Mouse (Mus musculus): Measurements from ENCODE around the gene Dnajb1. TPM values are rescaled to one million over a fixed set of nuclear protein-coding genes. Genes with fewer than 3 reads are reported as not detected.

Dnajb1 gene
- polyA plus RNA-seq, 1 experiment, result 27.7 TPM

GRCm38 (mm10) chr8:83648031-83648430 lies 40.0 kb downstream of the Dnajb1 start:
- no peaks in the 10 kb centered on the region for H3K4me1 ChIP-seq (ENCODE audit: control insufficient read depth, insufficient read depth, low read length)
- TF ChIP-seq POLR2A (IDR thresholded peaks at IDR 0.05; ENCODE audit: low read depth, low read length) (no peak), CTCF (IDR thresholded peaks at IDR 0.05; ENCODE audit: borderline replicate concordance, insufficient read depth, low read length) (no peak)
- H3K4me3 ChIP-seq (ENCODE audit: insufficient read depth, low read length), result no peak overlapping the region
- no peak overlapping the region for H3K27ac ChIP-seq (ENCODE audit: insufficient read depth, low read length)

DNA sequence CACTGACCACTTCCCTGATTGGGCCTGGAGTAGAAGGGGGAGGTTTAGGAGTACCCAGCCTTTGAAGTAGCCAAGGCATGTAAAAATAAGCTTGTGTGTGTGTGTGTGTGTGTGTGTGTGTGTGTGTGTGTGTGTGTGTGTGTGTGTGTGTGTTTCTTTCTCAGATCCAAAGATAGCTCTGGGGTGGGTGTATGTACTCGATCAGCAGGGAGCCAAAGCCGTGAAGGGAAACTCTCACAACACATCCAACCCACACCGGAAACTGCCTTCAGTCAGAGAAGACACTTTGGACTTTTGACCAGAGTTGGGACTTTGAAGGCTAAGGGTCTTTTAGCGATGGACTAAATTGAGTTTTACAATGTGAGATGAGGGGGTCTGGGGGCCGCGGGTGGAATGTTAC lies 41.7 kb downstream of the Dnajb1 start:
- no peak for TF ChIP-seq POLR2A (IDR thresholded peaks at IDR 0.05; ENCODE audit: low read depth, low read length)
- TF ChIP-seq CTCF (IDR thresholded peaks at IDR 0.05; ENCODE audit: borderline replicate concordance, insufficient read depth, low read length), result no peak
- no peaks in the 10 kb centered on the region for H3K4me1 ChIP-seq (ENCODE audit: control insufficient read depth, insufficient read depth, low read length)
- no peak overlapping the region for H3K4me3 ChIP-seq (ENCODE audit: insufficient read depth, low read length)
- H3K27ac ChIP-seq (ENCODE audit: insufficient read depth, low read length), result no peak overlapping the region

DNA sequence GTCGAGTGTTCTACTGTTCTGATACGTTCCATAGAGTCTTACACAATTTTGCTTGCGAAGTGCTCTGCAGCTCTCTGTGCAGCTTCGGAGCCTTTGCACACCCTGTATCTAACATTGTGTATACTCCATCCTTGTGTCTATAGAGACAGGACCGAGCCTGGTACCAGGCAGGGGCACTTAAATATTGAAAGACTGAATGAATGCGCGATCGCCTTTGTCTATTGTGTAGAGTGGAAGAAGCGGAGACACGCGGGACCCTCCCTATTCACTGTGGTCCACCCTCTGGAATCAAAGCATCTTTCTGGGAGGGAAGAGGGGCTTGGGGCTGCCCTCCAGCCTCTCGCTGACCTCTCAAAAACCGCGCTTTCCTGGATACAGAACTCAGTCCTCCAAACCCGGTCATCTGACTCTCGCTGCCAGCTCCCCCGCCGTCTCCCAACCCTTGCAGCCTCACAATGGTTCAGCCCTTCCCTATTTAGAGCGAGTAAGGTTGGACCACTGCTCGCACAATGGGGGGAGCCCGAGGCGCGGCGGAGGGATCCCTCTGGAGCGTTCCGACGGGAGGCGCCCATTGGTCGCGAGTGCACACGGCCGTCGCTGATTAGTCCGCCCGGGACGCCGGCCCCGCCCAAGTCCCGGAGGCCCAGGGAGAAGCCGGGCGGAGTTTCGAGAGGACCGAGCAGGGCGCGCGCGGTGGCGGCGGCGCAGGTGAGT lies 44.2 kb downstream of the Dnajb1 start, which contains the start of gene Gipc1:
Gene Gipc1, plus strand, starts transcription at position 648 of the 714 bp plus-strand sequence.
- TF ChIP-seq CTCF (IDR thresholded peaks at IDR 0.05; ENCODE audit: borderline replicate concordance, insufficient read depth, low read length) (no peak), POLR2A (IDR thresholded peaks at IDR 0.05; ENCODE audit: low read depth, low read length) (peak; percentile 58)
- Histone ChIP-seq H3K4me3 (ENCODE audit: insufficient read depth, low read length) (peak within 1 kb of the TSS; percentile 94), H3K4me1 (ENCODE audit: control insufficient read depth, insufficient read depth, low read length) (no peaks in the 10 kb centered on the region), H3K27ac (ENCODE audit: insufficient read depth, low read length) (peak within 1 kb of the TSS; percentile 35)

- Histone ChIP-seq H3K27ac (ENCODE audit: insufficient read depth, low read length) (peak overlapping the region; percentile 33), H3K4me1 (ENCODE audit: control insufficient read depth, insufficient read depth, low read length) (no peaks in the 10 kb centered on the region), H3K4me3 (ENCODE audit: insufficient read depth, low read length) (peak overlapping the region; percentile 94)
- no peak for TF ChIP-seq CTCF (IDR thresholded peaks at IDR 0.05; ENCODE audit: borderline replicate concordance, insufficient read depth, low read length)
- TF ChIP-seq POLR2A (IDR thresholded peaks at IDR 0.05; ENCODE audit: low read depth, low read length), result peak; percentile 57
Measured at GRCm38 (mm10) chr8:83652744-83653661, 45.0 kb downstream of the Dnajb1 start.

DNA sequence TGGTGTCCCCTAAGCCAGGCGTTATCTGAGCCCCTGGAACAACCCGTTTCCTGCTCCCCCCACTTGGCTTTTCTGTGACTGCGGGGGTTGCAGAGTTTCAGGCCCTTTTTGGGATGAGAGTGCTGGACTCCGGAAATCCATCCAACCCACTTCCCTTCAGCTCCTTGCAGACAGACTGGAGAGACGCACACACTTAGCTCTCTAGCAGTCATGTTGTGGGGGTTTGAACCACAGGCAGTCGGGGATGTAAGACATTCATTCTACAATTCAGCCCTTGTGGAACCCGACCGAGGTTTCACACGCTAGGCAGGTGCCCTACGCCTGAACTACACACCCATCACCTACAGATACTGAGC lies 45.6 kb downstream of the Dnajb1 start:
- Histone ChIP-seq H3K4me3 (ENCODE audit: insufficient read depth, low read length) (peak overlapping the region; percentile 94), H3K4me1 (ENCODE audit: control insufficient read depth, insufficient read depth, low read length) (no peaks in the 10 kb centered on the region), H3K27ac (ENCODE audit: insufficient read depth, low read length) (peak overlapping the region; percentile 33; the same call in 1 of the 2 replicates)
- TF ChIP-seq CTCF (IDR thresholded peaks at IDR 0.05; ENCODE audit: borderline replicate concordance, insufficient read depth, low read length) (no peak), POLR2A (IDR thresholded peaks at IDR 0.05; ENCODE audit: low read depth, low read length) (no peak)

- H3K4me1 ChIP-seq (ENCODE audit: control insufficient read depth, insufficient read depth, low read length), result no peaks in the 10 kb centered on the region
- no peak for TF ChIP-seq CTCF (IDR thresholded peaks at IDR 0.05; ENCODE audit: borderline replicate concordance, insufficient read depth, low read length)
- no peak for TF ChIP-seq POLR2A (IDR thresholded peaks at IDR 0.05; ENCODE audit: low read depth, low read length)
- no peak overlapping the region for H3K27ac ChIP-seq (ENCODE audit: insufficient read depth, low read length)
- H3K4me3 ChIP-seq (ENCODE audit: insufficient read depth, low read length), result no peak overlapping the region
Measured at GRCm38 (mm10) chr8:83654725-83655124, 46.7 kb downstream of the Dnajb1 start.

DNA sequence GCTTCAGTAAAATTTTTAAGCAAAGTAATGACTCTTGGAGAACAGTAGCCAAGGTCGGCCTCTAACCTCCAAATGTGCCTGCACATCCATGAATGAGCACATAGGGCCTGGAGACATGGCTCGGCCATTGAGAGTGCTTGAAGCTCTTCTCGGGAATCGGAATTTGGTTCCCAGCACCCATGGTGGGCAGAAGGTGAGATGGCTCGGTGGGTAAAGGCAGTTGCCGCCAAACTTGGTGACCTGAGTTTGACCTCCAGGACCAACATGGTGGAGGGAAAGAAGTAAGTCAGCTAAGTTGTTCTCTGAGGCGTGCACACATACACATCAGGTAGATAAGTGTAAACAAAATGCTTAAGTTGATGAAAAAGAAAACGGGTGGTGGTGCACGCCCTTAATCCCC lies 48.0 kb downstream of the Dnajb1 start:
- H3K4me1 ChIP-seq (ENCODE audit: control insufficient read depth, insufficient read depth, low read length), result no peaks in the 10 kb centered on the region; the same call in 1 of the 2 replicates
- no peak overlapping the region for H3K27ac ChIP-seq (ENCODE audit: insufficient read depth, low read length)
- TF ChIP-seq POLR2A (IDR thresholded peaks at IDR 0.05; ENCODE audit: low read depth, low read length), result no peak
- no peak for TF ChIP-seq CTCF (IDR thresholded peaks at IDR 0.05; ENCODE audit: borderline replicate concordance, insufficient read depth, low read length)
- H3K4me3 ChIP-seq (ENCODE audit: insufficient read depth, low read length), result no peak overlapping the region

DNA sequence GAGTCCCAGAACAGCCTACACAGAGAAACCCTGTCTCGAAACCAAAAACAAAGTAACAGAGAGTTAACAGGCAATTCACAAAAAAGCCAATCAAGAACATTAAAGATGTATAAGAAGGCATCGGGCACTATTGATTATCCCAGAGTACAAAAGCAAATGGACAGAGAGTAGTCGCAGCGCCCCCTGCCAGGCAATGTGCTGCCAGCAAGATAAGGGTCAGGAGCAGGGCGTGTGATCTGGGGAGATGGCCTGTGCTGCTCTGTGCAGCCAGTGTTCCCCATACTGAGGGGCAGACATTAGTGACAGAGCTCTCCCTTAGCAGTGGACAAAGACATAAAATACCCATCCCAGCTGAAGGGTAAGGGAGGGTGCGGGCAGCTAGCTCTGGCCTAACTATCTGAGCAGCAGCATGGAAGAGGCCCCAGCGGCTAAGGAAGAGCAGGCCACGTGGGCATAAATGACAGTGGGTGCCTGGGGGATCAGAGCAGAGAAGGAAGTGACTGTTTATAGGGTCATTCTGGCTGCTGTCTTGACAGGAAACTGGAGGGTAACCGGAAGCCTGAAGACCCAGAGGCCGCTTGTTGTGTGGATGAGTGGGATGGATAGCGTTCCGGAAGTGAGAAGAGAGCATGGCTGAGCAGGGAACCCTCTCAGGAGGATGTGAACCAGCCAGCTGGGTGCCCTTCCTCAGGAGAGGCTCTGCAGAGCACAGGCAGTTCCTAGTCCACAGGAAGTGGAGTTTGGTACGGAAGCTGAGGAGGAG lies 48.7 kb downstream of the Dnajb1 start:
- Histone ChIP-seq H3K27ac (ENCODE audit: insufficient read depth, low read length) (no peak overlapping the region), H3K4me3 (ENCODE audit: insufficient read depth, low read length) (no peak overlapping the region), H3K4me1 (ENCODE audit: control insufficient read depth, insufficient read depth, low read length) (no peaks in the 10 kb centered on the region; the same call in 1 of the 2 replicates)
- TF ChIP-seq POLR2A (IDR thresholded peaks at IDR 0.05; ENCODE audit: low read depth, low read length) (no peak), CTCF (IDR thresholded peaks at IDR 0.05; ENCODE audit: borderline replicate concordance, insufficient read depth, low read length) (no peak; the same call in 1 of the 2 replicates)

GRCm38 (mm10) chr8:83660545-83660944 lies 52.6 kb downstream of the Dnajb1 start:
- no peaks in the 10 kb centered on the region; the same call in none of the 2 replicates for H3K4me1 ChIP-seq (ENCODE audit: control insufficient read depth, insufficient read depth, low read length)
- no peak overlapping the region for H3K27ac ChIP-seq (ENCODE audit: insufficient read depth, low read length)
- no peak overlapping the region for H3K4me3 ChIP-seq (ENCODE audit: insufficient read depth, low read length)
- TF ChIP-seq POLR2A (IDR thresholded peaks at IDR 0.05; ENCODE audit: low read depth, low read length), result no peak
- TF ChIP-seq CTCF (IDR thresholded peaks at IDR 0.05; ENCODE audit: borderline replicate concordance, insufficient read depth, low read length), result no peak

Data from embryonic fibroblast, embryonic 13.5 days (primary cell).